Mouse (Mus musculus): ENCODE results near the gene Cluap1. TPM values are rescaled to one million over a fixed set of nuclear protein-coding genes. Genes with fewer than 3 reads are reported as not detected.

Cluap1 gene
- polyA plus RNA-seq, 1 experiment from 2014 or later, result 31.3 TPM

Small RNAs within 50 kb of the gene (microRNA-seq; reads per million reads assigned to microRNA genes)
- gene Gm23493, result not detected

Other genes starting within 250 kb of the Cluap1 start
- not detected in 2 replicates for gene Mefv, start 190.7 kb upstream of the Cluap1 start, polyA plus RNA-seq (2015; fragmentation: Nextera tagmentation; extraction: Ambion mirVana)
- 58.6 and 59.4 TPM in 2 replicates for gene Zfp263, start 164.7 kb upstream of the Cluap1 start, polyA plus RNA-seq (2015; fragmentation: Nextera tagmentation; extraction: Ambion mirVana)
- not detected in 2 replicates for gene Olfr15, start 77.9 kb upstream of the Cluap1 start, polyA plus RNA-seq (2015; fragmentation: Nextera tagmentation; extraction: Ambion mirVana)
- 1.6 and 1.8 TPM in 2 replicates for gene Zfp174, start 61.5 kb upstream of the Cluap1 start, polyA plus RNA-seq (2015; fragmentation: Nextera tagmentation; extraction: Ambion mirVana)
- gene Naa60, start 36.4 kb upstream of the Cluap1 start, polyA plus RNA-seq (2015; fragmentation: Nextera tagmentation; extraction: Ambion mirVana), result 55.8 and 59.1 TPM in 2 replicates
- 6.1 and 6.4 TPM in 2 replicates for gene Zfp597, start 24.2 kb upstream of the Cluap1 start, polyA plus RNA-seq (2015; fragmentation: Nextera tagmentation; extraction: Ambion mirVana)
- gene Gm20695, start 24.2 kb upstream of the Cluap1 start, polyA plus RNA-seq (2015; fragmentation: Nextera tagmentation; extraction: Ambion mirVana), result 4.3 and 6.2 TPM in 2 replicates
- gene 1700037C18Rik, start 112 bp upstream of the Cluap1 start, polyA plus RNA-seq (2015; fragmentation: Nextera tagmentation; extraction: Ambion mirVana), result 6.9 and 8.1 TPM in 2 replicates
- 0.87 and 1.2 TPM in 2 replicates for gene Nlrc3, start 67.8 kb downstream of the Cluap1 start, polyA plus RNA-seq (2015; fragmentation: Nextera tagmentation; extraction: Ambion mirVana)
- 16.7 and 18.6 TPM in 2 replicates for gene Slx4, start 95.0 kb downstream of the Cluap1 start, polyA plus RNA-seq (2015; fragmentation: Nextera tagmentation; extraction: Ambion mirVana)
- 6.2 and 6.7 TPM in 2 replicates for gene Dnase1, start 128.1 kb downstream of the Cluap1 start, polyA plus RNA-seq (2015; fragmentation: Nextera tagmentation; extraction: Ambion mirVana)
- 77.5 and 85.2 TPM in 2 replicates for gene Trap1, start 169.0 kb downstream of the Cluap1 start, polyA plus RNA-seq (2015; fragmentation: Nextera tagmentation; extraction: Ambion mirVana)